Mouse (Mus musculus): ENCODE measurements around the gene Resp18.

DNA sequence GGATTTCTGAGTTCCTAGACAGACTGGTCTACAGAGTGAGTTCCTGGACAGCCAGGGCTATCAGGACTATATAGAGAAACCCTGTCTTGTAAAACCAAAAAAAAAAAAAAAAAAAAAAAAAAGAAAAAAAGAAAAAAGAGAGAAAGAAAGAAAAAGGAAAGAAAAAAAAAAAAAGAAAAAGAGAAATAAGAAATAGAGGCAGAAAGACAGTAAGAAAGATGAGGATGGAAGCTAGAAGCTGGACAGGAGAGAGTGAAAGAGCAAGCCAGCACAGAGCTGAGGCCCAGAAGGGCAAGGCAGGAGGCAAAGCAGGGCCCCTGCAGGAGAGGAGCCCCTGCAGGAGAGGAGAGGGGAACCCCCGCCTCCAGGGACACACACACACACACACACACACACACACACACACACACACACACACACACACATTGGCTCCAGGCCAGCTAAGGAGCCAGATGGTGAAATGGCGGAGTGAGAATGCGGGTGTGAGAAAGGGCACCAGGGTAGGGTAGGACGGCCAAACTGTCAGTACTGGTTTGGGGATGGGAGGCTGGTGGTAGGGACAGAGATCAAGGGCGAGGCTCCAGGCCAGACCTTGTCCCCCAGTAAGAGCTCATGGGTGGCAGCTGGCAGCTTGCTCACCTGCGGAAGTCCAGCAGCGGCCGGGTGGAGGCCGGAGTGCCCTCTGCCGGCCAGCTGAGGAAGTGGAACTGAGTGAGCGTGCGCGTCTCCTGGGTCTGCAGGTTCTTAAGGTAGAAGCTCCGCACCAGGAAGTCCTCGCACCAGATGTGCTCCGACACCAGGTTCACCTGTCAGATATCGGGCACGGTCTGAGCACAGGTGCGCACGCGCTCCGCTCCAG, 26.9 kb downstream of the Resp18 start:
- TF ChIP-seq CTCF (IDR thresholded peaks at IDR 0.05; ENCODE audit: insufficient read depth, low read length) (peak; percentile 59), POLR2A (IDR thresholded peaks at IDR 0.05; ENCODE audit: borderline replicate concordance, extremely low read depth, low read depth, low read length) (0 out of 2 replicates have a peak, but pooled peaks have one; percentile 9)
